Mouse (Mus musculus): ENCODE measurements around the gene BC016579.

BC016579 gene

GRCm38 (mm10) chr16:45653934-45654332, at the start of gene BC016579:
BC016579 (minus strand) TSS chr16:45654068.
- in situ Hi-C loops (cut with MboI, MseI): no loop called here

- in situ Hi-C loops (cut with MboI, MseI): no loop called here
Measured at GRCm38 (mm10) chr16:45699301-45699700, 45.4 kb upstream of the BC016579 start.

GRCm38 (mm10) chr16:45697996-45698395, 44.1 kb upstream of the BC016579 start:
- in situ Hi-C loops (cut with MboI, MseI): no loop called here

DNA sequence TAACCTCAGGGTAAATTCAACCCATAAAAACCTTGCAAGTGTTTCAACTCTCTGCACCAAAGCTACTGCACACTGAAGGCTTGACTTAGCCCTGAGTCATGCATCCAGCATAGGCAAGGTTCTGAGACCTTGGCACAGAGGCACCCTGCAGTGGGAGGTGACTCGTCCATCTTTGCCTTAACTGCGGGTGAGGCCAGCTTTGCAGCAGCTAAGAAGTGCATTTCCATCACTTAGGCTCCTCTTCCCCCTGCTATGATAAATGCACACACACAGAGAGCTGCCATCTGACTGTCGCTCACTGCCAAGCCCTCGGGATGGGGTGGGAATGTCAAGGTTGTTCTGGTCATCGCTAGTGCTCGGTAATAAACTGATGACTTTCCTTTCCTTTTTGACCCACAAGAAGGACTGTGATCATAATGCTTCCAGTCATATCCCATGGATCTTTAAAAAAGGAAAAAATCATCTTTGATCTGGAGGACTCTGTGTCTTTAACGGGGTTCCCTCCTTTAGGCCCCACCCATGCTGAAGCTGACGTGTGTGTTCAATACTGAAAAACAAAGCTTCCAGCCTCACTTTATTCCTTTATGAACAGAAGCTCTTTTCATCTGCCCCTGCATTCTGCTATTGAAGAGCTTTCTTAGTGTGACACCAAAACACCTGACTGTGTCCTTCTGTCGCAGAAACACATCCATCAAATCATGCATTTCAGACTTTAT, 41.7 kb upstream of the BC016579 start:
- in situ Hi-C loops (cut with MboI, MseI): no loop called here

- in situ Hi-C loops (cut with MboI, MseI): no loop called here
Measured at GRCm38 (mm10) chr16:45693558-45693957, 39.7 kb upstream of the BC016579 start, which contains the start of gene Tmprss7. Tmprss7 (minus strand) TSS chr16:45693658.

- in situ Hi-C loops (cut with MboI, MseI): no loop called here
Measured at GRCm38 (mm10) chr16:45692851-45693250, 39.0 kb upstream of the BC016579 start.

GRCm38 (mm10) chr16:45690178-45690577, 36.3 kb upstream of the BC016579 start:
- in situ Hi-C loops (cut with MboI, MseI): no loop called here

- in situ Hi-C loops (cut with MboI, MseI): no loop called here
Measured at GRCm38 (mm10) chr16:45686833-45687232, 33.0 kb upstream of the BC016579 start.

DNA sequence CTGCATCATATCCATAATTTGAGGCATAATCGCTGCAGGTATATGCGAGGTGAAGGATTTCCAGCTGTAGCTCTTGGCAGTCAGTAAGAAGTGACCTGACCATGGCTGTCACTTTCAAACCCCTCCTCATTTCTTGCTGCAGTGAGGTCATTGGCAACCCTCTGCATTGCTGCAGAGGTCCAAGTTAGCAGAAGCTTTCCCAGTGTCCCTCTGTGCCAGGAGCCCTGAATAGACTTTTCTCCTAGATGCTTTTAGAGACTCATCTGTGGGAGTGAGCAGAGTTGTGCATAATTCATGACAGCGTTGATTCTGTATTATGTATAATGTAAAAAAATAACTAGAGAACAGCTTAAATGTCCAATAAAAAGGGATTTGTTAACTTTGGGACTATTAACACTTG, 31.4 kb upstream of the BC016579 start:
- in situ Hi-C loops (cut with MboI, MseI): no loop called here

DNA sequence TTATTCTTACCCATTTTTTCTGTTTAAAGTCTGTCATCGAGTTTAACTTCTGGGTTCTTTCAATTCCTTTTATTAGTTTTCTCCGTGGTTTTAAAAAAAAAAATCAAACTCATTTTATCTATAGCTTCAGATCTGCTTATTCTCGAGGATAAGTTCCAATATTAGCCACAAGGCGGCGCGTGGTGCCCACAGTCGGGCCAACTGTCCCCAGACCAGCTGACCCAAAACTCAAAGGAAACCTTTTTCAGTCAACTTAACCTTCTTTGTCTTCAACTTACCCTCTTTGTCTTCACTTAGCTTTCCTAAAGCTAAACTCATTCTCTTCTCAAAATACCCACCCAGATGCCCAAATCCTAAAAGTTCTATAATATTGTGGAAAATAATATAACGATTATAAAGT, 30.9 kb upstream of the BC016579 start:
- in situ Hi-C loops (cut with MboI, MseI): no loop called here

DNA sequence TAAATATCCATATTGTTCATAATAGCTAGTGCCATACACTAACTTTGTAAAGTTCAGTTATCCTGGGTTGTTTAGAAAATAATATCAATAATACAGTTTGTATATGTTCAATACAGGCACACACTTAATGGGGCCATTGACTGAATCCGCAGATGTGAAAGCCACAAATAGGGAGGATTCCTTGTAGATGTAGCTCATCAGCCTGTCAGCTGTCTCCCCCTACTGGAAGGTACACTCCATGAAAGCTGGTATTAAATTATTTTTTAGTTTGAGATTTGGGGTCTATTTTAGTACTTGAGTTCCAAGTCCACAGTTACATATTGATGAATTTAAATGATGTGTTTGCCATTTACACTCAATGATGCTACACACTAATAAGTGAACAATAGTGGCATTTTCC, 22.6 kb upstream of the BC016579 start:
- in situ Hi-C loops (cut with MboI, MseI): no loop called here

- in situ Hi-C loops (cut with MboI, MseI): loop anchor here (5.0 kb wide), 1 partner anchor 88 kb away; no protein-coding TSS in a partner anchor
Measured at GRCm38 (mm10) chr16:45670005-45670404, 16.1 kb upstream of the BC016579 start.

GRCm38 (mm10) chr16:45668178-45668577, 14.3 kb upstream of the BC016579 start:
- in situ Hi-C loops (cut with MboI, MseI): no loop called here

- in situ Hi-C loops (cut with MboI, MseI): no loop called here
Measured at GRCm38 (mm10) chr16:45666136-45666535, 12.3 kb upstream of the BC016579 start.

- in situ Hi-C loops (cut with MboI, MseI): no loop called here
Measured at GRCm38 (mm10) chr16:45662381-45662780, 8.5 kb upstream of the BC016579 start.

- in situ Hi-C loops (cut with MboI, MseI): no loop called here
Measured at GRCm38 (mm10) chr16:45659596-45659995, 5.7 kb upstream of the BC016579 start.

GRCm38 (mm10) chr16:45658248-45658647, 4.4 kb upstream of the BC016579 start:
- in situ Hi-C loops (cut with MboI, MseI): no loop called here

DNA sequence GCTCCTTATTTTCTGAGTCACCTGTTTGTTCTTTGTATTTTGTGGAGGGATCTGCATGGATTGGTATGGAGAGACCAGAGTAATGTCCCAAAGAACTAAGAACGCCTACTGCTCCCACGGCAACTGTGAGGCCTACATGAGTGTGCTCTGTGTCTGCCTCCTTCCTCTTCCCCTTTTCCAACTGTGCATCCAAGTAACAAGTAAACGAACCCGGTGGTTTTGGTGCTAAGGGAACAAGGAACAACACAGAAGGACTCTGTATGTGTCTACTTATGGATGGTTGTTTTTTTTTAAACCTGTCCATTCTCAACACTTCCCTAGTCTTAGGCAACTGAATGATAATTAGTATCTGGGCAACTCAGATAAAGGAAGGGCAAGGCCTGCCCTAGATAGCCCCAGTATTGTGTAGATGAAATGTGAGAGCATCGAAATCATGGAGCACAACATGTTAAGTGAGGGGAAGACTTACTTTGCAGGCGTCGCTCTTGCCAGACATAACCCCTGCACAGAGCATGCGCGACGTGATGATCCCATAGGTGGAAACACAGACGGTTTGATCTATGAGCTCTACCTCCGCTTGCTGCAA, 3.8 kb upstream of the BC016579 start:
- in situ Hi-C loops (cut with MboI, MseI): no loop called here

DNA sequence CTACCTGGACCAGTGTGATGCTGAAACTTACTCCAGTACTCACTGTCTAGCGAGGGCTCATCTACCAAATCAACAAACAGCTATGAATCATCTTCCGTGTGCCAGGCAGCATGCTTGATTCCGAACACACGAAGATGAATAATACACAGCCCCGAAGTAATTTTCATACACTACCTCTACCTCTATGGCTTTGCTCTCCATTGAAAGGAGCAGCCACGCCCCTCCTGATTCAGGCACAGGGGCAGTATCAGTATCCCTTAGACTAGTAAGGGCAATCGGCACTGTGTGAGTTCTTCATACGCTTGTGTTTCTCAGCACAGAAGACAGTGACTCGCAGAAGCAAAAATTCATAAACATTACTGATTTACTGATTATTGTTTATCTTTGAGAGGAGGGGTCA, 597 bp upstream of the BC016579 start:
- in situ Hi-C loops (cut with MboI, MseI): no loop called here

GRCm38 (mm10) chr16:45653009-45653933, 597 bp downstream of the BC016579 start:
- in situ Hi-C loops (cut with MboI, MseI): no loop called here

- in situ Hi-C loops (cut with MboI, MseI): no loop called here
Measured at GRCm38 (mm10) chr16:45651497-45651896, 2.4 kb downstream of the BC016579 start.

DNA sequence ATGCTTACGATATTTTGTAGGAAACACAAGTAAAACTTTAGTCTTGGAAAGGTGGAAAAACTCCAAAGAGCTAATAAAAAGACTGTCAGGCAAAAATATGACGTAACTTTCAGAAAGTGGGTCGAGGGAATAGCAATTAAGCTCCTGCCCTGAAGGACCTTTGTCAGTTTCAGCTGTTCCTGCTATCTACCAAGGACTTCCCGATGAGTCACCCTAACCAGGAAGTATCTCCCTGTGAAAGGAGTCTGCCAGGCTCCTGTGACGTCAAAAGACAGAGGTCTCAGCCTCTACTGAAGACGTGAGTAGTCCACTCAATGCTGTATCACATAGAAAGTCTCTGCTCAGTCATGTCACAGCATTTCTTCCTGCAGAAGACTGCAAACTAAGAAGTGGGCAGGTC, 9.5 kb downstream of the BC016579 start:
- in situ Hi-C loops (cut with MboI, MseI): loop anchor here (25.0 kb wide), 1 partner anchor 432 kb away; the partner anchor contains the start of gene Btla

All from T-helper 2 cell (primary cell).